Mouse (Mus musculus): ENCODE data around the gene Scgb1b2.

Gene Scgb1b2

GRCm38 (mm10) chr7:31291721-31292120 lies at the start of gene Scgb1b2:
Gene Scgb1b2, minus strand, starts transcription at chr7:31291821.
- no peak for DNase-seq (ENCODE audit: low spot score)

GRCm38 (mm10) chr7:31290208-31290607 lies 1.4 kb downstream of the Scgb1b2 start, which contains the start of gene Scgb2b2:
Gene Scgb2b2, plus strand, starts transcription at chr7:31290508.
- no peak for DNase-seq (ENCODE audit: low spot score)

All from embryo, embryonic 10 days (tissue).